Mouse (Mus musculus): ENCODE measurements at regions not wholly inside any gene's neighbourhood (a gene's known extent, or its start where the extent isn't known, plus 50 kb on each side); places are given as distances from the start of the nearest gene placed in this dataset.

DNA sequence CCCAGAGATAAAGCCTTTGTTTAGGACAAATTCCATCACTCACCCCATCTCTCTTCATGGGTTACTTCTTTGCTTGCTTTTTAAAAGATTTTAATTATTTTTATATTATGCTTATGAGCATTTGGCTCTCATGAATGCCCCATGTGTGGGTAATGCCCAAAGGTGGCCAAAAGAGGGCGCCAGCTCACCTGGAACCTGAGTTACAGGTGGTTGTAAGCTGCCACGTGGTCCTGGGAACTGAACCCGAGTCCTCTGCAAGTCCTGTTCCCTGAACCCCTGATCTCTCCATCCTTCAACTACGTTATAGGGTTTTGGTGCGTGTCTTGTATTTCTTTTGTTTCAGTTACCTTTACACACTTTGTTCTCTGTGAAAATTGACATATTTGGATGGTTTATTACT, 460.2 kb downstream of the Rps24 start:
- DNase-seq (ENCODE audit: low read depth) = no peak

DNA sequence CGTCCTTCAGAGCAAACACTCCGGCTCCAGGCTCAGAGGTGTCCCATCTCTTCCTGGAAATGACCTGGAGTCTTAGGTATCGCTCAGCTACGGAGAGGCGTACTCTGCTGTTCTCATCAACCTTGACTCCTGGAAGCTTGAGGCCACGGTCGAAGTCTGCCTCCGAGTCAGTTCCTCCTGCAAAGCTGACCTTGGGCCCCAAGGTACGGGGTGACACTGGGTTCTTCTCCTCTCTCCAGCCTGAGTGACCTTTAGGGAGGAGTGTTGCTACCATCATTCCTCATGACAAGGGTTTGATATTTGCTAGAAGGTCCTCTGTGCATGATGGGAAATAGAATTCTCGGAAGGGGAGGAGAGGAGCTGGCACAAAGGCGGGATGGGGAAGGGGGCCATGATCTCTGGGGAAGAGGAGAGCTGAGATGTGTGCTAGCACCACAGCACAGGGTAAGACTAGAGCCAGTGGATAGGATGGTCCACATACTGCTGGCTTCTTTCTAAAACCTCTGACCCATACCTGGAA, 469.0 kb downstream of the Rps24 start:
- DNase-seq (ENCODE audit: low read depth) = no peak

- DNase-seq (ENCODE audit: low read depth) = no peak
These were observed 469.7 kb downstream of the Rps24 start for GRCm38 (mm10) chr14:24956528-24957210.

DNA sequence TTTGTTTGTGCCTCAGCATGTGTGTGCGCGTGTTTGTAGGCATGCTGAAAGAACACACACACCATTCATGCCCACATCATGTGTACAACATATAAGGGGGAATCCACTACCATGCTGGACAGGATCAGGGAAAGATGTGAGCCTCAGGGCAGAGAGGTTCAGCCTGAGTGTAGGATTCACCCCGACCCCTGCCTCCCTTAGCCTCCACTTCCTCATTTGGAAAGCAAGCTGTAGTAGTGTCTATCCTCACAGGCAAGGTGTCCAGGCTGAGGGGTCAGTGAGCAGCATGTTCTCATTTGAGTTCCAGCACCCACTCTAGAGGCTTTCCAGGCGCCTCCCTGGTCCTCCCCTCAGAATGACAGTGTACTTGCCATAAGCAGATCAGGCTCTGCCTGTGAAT, 470.5 kb downstream of the Rps24 start:
- no peak for DNase-seq (ENCODE audit: low read depth)

DNA sequence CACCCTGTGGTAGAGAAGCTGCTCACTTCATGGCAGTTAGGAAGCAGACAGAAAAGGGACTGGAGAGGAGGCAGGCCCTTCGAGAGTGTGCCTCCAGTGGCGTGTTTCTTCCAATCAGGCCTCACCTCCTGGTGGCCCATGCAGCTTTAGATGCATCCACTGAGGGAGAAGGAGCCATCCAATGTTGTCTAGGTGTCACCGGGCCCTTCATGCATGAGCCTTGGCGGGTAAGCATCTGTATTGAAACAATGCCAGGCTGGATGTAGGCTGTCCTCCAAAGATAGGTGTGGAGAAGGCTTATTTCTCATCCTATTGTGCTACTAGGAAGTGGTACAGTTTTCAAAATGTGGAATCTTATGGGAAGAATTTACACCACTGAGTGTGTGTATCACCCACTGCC, 471.9 kb downstream of the Rps24 start:
- DNase-seq (ENCODE audit: low read depth) = no peak

DNA sequence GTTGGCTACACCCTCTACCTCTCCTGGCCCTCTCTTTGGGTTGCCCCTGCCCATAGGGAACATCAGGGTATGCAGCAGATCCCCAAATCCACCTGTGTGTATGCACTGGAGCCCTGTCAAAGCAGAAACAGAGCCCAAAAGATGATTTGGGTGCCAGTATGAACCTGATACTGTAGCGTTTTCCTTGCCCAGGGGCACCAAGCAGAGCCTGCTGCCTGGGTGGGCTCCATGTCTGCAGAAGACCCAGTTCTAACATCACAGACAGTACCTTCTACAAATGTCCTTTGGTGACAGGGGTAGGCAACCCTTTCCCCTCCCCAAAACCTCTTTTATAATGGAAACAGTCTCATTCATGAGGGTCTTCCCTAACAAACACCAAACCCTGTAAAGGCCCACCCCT, 472.5 kb downstream of the Rps24 start:
- no peak for DNase-seq (ENCODE audit: low read depth)

- peak; percentile 32 for DNase-seq (ENCODE audit: low read depth)
These were observed 473.2 kb downstream of the Rps24 start for GRCm38 (mm10) chr14:24960082-24960482.

- DNase-seq (ENCODE audit: low read depth) = peak; percentile 35
These were observed 473.9 kb downstream of the Rps24 start for GRCm38 (mm10) chr14:24960875-24961274.

- DNase-seq (ENCODE audit: low read depth) = peak; percentile 62
These were observed 474.8 kb downstream of the Rps24 start for GRCm38 (mm10) chr14:24961721-24962120.

GRCm38 (mm10) chr14:24969584-24969983, 482.7 kb downstream of the Rps24 start:
- no peak for DNase-seq (ENCODE audit: low read depth)

GRCm38 (mm10) chr14:24972357-24972756, 485.4 kb downstream of the Rps24 start:
- no peak for DNase-seq (ENCODE audit: low read depth)

GRCm38 (mm10) chr14:24973039-24973438, 485.9 kb upstream of the Zmiz1 start:
- no peak for DNase-seq (ENCODE audit: low read depth)

- no peak for DNase-seq (ENCODE audit: low read depth)
These were observed 485.4 kb upstream of the Zmiz1 start for GRCm38 (mm10) chr14:24973591-24973990.

DNA sequence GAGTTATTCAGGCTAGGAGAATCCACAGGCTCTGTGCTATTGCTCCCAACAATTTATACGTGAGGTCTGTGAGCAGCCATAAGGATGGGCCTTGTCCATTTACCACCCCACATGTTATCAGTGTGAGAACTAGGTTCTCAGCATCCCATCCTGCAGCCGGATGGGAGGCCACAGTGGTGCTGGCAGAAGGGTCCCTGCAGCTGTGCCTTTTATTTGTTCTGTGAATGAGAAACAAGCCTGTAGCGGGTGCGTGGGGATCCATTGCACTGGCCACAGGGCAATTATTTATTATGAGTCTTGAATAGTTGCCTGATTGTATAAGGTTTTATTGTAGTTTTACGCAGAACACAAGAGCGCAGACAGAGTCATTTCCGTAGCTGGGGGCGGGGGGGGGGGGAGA, 476.5 kb upstream of the Zmiz1 start:
- DNase-seq (ENCODE audit: low read depth) = no peak

DNA sequence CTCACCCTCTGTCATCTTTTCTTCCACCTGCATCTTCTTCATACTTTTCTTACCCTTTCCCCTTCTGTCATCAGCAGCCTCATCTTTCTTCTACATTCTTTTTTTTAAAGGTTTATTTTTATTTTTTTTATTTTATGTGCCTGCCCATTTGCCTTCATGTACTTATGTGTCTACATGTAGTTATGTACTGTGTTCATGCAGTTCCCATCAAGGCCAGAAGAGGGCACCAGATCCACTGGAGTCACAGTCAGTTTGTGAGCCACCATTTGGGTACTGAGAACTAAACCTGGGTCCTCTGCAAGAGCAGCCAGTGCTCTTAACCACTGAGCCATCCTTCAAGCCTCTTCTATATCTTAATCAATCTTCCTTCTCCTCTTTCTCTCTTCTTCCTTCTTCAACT, 475.7 kb upstream of the Zmiz1 start:
- DNase-seq (ENCODE audit: low read depth) = peak; percentile 59

DNA sequence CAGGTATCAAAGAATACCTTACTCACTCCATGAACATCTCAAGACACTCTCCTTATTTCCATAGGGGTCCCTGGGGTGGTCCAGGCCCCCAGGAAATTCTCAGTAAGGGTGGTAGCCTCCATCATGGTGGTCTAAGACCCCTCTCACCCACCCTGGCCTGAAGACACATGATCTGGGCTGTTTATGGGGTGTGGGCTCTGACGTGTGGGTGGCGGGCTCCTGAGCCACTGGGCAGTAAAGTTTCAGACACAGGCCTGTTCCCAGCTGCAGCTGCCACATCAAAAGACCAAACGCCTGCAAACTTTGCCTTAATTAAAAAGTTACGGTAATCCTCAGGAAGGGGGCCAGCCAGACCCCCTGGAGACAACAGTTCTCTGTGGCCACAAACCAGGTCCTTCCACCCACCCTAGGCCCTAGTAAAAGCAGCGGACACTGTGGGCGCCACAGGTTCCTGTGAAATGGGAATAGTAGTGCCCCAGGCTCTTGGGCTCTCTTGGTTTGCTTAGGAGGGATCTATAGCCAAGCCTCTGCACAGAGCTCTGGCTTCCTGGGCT, 473.1 kb upstream of the Zmiz1 start:
- DNase-seq (ENCODE audit: low read depth) = no peak

- DNase-seq (ENCODE audit: low read depth) = no peak
These were observed 472.6 kb upstream of the Zmiz1 start for GRCm38 (mm10) chr14:24986404-24986803.

- DNase-seq (ENCODE audit: low read depth) = no peak
These were observed 465.0 kb upstream of the Zmiz1 start for GRCm38 (mm10) chr14:24993751-24994658.

DNA sequence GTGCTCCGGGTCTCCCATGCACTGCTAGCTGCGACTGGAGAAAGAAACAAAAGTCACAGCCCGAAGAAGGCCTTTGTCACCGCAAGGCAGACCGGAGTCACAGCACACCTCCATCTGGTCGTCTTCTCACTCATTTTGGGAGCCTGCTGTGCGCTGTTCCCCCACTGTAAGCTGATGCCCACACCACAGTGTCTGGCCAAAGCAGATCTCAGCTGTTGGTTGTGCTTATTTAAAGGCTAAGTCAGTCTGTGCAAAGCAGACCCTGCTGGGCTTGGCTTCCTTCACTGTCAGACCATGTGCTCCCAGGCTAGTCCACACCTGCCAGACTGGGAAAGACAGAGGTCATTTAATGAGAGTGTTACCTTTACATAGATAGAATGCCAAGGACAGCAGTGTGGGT, 463.8 kb upstream of the Zmiz1 start:
- no peak for DNase-seq (ENCODE audit: low read depth)

DNA sequence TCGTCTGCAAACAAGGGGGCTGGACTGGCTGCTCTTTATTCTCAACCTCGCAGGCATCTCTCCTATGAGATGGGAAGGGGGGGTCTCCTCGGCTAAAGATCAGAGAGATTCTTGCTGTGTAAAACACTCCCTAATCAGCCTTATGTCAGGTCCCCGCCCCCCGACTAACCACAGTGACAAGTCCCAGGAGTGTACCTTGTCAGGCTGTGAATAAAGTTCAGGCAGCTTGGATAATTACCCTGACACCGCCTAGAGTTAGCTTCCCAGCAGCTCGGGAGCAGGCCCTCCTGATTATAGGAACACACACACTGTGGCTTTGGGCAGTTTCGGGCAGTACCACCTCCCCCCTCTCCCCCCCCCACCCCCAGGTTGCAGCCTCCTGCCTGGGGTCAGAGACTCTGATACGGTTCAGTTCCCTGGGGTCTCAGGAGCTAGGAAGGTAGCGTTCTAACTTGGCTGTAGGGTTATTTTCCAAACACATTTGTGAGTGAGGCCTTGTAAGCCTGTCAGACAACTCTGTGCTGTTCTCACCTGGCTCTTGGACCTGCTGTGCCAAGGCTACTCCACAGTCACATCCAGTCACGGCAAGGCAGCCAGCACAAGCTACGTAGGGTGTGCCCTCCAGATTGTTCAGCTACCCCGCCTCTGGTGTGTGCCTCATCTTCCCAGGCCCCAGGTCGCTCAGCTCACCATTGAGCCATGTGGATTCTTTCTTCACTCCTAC, 461.0 kb upstream of the Zmiz1 start:
- DNase-seq (ENCODE audit: low read depth) = no peak

- no peak for DNase-seq (ENCODE audit: low read depth)
These were observed 459.9 kb upstream of the Zmiz1 start for GRCm38 (mm10) chr14:24999008-24999572.
